Mouse (Mus musculus): Measurements from ENCODE around the gene Pex14. TPM values are rescaled to one million over a fixed set of nuclear protein-coding genes. Genes with fewer than 3 reads are reported as not detected.

Pex14 gene
- polyA plus RNA-seq, 1 experiment from 2014 or later, result 55.6 TPM

DNA sequence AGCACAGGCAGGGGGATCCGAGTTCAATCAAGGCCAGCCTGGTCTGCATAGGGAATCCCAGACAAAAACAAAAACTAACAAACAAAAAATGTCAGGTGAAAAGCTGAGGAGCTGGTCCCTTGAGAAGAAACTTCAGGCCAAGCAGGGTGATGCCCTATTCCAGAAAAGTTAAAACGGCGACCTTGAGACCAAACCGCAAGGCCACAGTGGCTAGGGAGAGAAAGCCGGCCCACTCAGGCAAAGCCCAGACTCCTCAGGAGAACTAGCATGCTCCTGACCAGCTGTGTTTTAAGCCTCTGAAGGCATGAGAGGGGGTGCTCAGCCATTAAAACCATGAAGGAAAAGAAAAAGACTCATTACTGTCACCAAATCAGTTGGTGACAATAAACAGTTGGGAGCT is 14.3 kb downstream of the Pex14 start:
- no peak for DNase-seq (ENCODE audit: low spot score)
- no peak for TF ChIP-seq CTCF (IDR thresholded peaks at IDR 0.05; ENCODE audit: low read depth)
- Histone ChIP-seq H3K27ac (peak overlapping the region; percentile 28; the same call in 1 of the 2 replicates), H3K9me3 (replicated peaks; ENCODE audit: low read length) (no peaks in the 10 kb centered on the region), H3K9ac (ENCODE audit: low read depth, low read length) (no peak overlapping the region), H3K36me3 (ENCODE audit: insufficient read depth, low read length) (no peaks in the 10 kb centered on the region), H3K27me3 (ENCODE audit: insufficient read depth, low read length) (no peaks in the 10 kb centered on the region), H3K4me1 (replicated peaks; ENCODE audit: insufficient read depth, low read length) (0 out of 2 replicates have a peak, but pooled peaks cover 4% of the 10 kb centered on the region), H3K4me3 (replicated peaks; ENCODE audit: low read depth, low read length) (no peak overlapping the region), H3K4me2 (ENCODE audit: low read length) (no peak overlapping the region)
- WGBS, result 73% methylated on average over 5 of the region's 5 CpGs
- ATAC-seq (replicated peaks; ENCODE audit: low FRiP score, low read depth), result no peak

GRCm38 (mm10) chr4:149081528-149081927 is 18.1 kb downstream of the Pex14 start:
- peak; percentile 78 for ATAC-seq (replicated peaks; ENCODE audit: low FRiP score, low read depth)
- Histone ChIP-seq H3K4me2 (ENCODE audit: low read length) (no peak overlapping the region), H3K9me3 (replicated peaks; ENCODE audit: low read length) (no peaks in the 10 kb centered on the region), H3K4me3 (replicated peaks; ENCODE audit: low read depth, low read length) (no peak overlapping the region), H3K36me3 (ENCODE audit: insufficient read depth, low read length) (no peaks in the 10 kb centered on the region), H3K27me3 (ENCODE audit: insufficient read depth, low read length) (no peaks in the 10 kb centered on the region), H3K4me1 (replicated peaks; ENCODE audit: insufficient read depth, low read length) (peaks cover 4% of the 10 kb centered on the region; the same call in 1 of the 2 replicates), H3K27ac (0 out of 2 replicates have a peak overlapping the region, but pooled peaks have one; percentile 2), H3K9ac (ENCODE audit: low read depth, low read length) (no peak overlapping the region)
- DNase-seq (ENCODE audit: low spot score), result no peak
- WGBS, result 47% methylated on average over 17 of the region's 17 CpGs
- TF ChIP-seq CTCF (IDR thresholded peaks at IDR 0.05; ENCODE audit: low read depth), result peak; percentile 12; the same call in 1 of the 2 replicates

DNA sequence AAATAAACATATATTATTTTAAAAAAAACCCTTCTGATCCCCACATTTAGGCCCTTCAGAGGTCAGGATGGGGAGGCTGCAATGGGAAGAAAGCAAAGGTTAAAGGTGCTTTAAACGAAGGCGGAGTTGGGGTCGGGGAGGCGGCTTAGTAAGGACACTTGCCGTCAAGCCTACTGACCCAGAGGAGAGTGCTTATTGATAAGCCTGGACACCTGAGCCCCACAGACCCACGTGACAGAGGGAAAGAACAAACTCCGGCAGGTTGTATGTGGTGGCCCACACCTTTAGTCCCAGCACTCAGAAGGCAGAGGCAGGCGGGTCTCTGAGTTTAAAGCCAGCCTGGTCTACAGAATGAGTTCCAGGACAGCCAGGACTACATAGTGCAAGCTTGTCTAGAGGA is 19.6 kb downstream of the Pex14 start:
- DNase-seq (ENCODE audit: low spot score) (no peak), ATAC-seq (replicated peaks; ENCODE audit: low FRiP score, low read depth) (no peak)
- Histone ChIP-seq H3K27ac (no peak overlapping the region), H3K27me3 (ENCODE audit: insufficient read depth, low read length) (no peaks in the 10 kb centered on the region), H3K36me3 (ENCODE audit: insufficient read depth, low read length) (peaks cover 5% of the 10 kb centered on the region; the same call in 1 of the 2 replicates), H3K4me2 (ENCODE audit: low read length) (no peak overlapping the region), H3K4me1 (replicated peaks; ENCODE audit: insufficient read depth, low read length) (peaks cover 4% of the 10 kb centered on the region; the same call in 1 of the 2 replicates), H3K9ac (ENCODE audit: low read depth, low read length) (no peak overlapping the region), H3K4me3 (replicated peaks; ENCODE audit: low read depth, low read length) (no peak overlapping the region), H3K9me3 (replicated peaks; ENCODE audit: low read length) (no peaks in the 10 kb centered on the region)
- TF ChIP-seq CTCF (IDR thresholded peaks at IDR 0.05; ENCODE audit: low read depth), result no peak
- 88% methylated on average over 8 of the region's 8 CpGs for WGBS

- Histone ChIP-seq H3K4me2 (ENCODE audit: low read length) (no peak overlapping the region), H3K27ac (no peak overlapping the region), H3K4me3 (replicated peaks; ENCODE audit: low read depth, low read length) (no peak overlapping the region), H3K9me3 (replicated peaks; ENCODE audit: low read length) (no peaks in the 10 kb centered on the region), H3K36me3 (ENCODE audit: insufficient read depth, low read length) (peaks cover 9% of the 10 kb centered on the region; the same call in 1 of the 2 replicates), H3K27me3 (ENCODE audit: insufficient read depth, low read length) (no peaks in the 10 kb centered on the region), H3K4me1 (replicated peaks; ENCODE audit: insufficient read depth, low read length) (peaks cover 4% of the 10 kb centered on the region; the same call in 1 of the 2 replicates), H3K9ac (ENCODE audit: low read depth, low read length) (no peak overlapping the region)
- DNase-seq (ENCODE audit: low spot score) (no peak), ATAC-seq (replicated peaks; ENCODE audit: low FRiP score, low read depth) (no peak)
- TF ChIP-seq CTCF (IDR thresholded peaks at IDR 0.05; ENCODE audit: low read depth), result no peak
- WGBS, result 66% methylated on average over 6 of the region's 6 CpGs
These were observed 20.0 kb downstream of the Pex14 start for GRCm38 (mm10) chr4:149079629-149080028.

GRCm38 (mm10) chr4:149078261-149078660 is 21.4 kb downstream of the Pex14 start:
- H3K4me2 ChIP-seq (ENCODE audit: low read length), result no peak overlapping the region
- no peak overlapping the region for H3K4me3 ChIP-seq (replicated peaks; ENCODE audit: low read depth, low read length)
- no peak overlapping the region for H3K9ac ChIP-seq (ENCODE audit: low read depth, low read length)
- H3K4me1 ChIP-seq (replicated peaks; ENCODE audit: insufficient read depth, low read length), result peaks cover 4% of the 10 kb centered on the region; the same call in 1 of the 2 replicates
- ATAC-seq (replicated peaks; ENCODE audit: low FRiP score, low read depth) (no peak), DNase-seq (ENCODE audit: low spot score) (no peak)
- 48% methylated on average over 4 of the region's 4 CpGs for WGBS
- no peaks in the 10 kb centered on the region for H3K27me3 ChIP-seq (ENCODE audit: insufficient read depth, low read length)
- H3K9me3 ChIP-seq (replicated peaks; ENCODE audit: low read length), result no peaks in the 10 kb centered on the region
- H3K27ac ChIP-seq, result no peak overlapping the region
- no peak for TF ChIP-seq CTCF (IDR thresholded peaks at IDR 0.05; ENCODE audit: low read depth)
- peaks cover 10% of the 10 kb centered on the region; the same call in 1 of the 2 replicates for H3K36me3 ChIP-seq (ENCODE audit: insufficient read depth, low read length)

DNA sequence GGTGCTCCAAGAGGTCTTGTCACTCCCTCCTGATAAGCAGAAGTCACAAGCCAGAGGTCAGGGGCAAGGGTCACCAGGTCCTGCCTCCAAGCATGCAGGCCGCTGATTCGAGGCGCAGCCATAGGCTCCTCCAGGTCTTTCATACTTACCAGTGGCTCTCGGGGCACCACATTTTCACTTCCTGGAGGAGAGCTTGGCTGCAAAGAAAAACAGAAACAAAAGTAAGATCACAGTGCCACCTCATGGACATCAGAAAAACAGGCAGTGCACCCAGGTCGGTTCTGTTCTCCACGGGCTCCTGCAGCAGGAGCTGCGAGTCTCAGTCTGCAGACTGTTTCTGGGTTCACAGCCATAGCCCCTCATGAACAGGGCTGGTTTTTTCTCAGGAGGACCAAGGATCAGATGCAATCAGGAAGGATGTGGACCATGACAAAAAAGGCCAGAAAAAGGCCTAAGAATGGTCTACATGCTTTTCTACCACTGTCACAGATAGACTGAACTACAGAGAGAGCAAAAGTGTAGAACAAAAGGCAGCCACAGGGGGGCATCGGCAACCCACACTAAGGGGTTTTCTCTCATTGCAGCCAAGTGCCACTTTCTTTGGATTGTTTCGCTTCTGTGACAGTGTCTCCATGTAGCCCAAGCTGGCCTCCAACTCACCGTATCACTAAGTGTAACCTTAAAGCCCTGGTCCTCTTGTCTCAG is 23.7 kb downstream of the Pex14 start:
- DNase-seq (ENCODE audit: low spot score), result peak; percentile 94
- H3K36me3 ChIP-seq (ENCODE audit: insufficient read depth, low read length), result peaks cover 14% of the 10 kb centered on the region; the same call in 1 of the 2 replicates
- no peak overlapping the region for H3K9ac ChIP-seq (ENCODE audit: low read depth, low read length)
- peak; percentile 75 for TF ChIP-seq CTCF (IDR thresholded peaks at IDR 0.05; ENCODE audit: low read depth)
- H3K4me3 ChIP-seq (replicated peaks; ENCODE audit: low read depth, low read length), result no peak overlapping the region
- no peak overlapping the region; the same call in 1 of the 2 replicates for H3K4me2 ChIP-seq (ENCODE audit: low read length)
- H3K4me1 ChIP-seq (replicated peaks; ENCODE audit: insufficient read depth, low read length), result no peaks in the 10 kb centered on the region; the same call in 1 of the 2 replicates
- no peaks in the 10 kb centered on the region for H3K9me3 ChIP-seq (replicated peaks; ENCODE audit: low read length)
- WGBS, result 23% methylated on average over 10 of the region's 10 CpGs
- no peaks in the 10 kb centered on the region for H3K27me3 ChIP-seq (ENCODE audit: insufficient read depth, low read length)
- H3K27ac ChIP-seq, result no peak overlapping the region
- ATAC-seq (replicated peaks; ENCODE audit: low FRiP score, low read depth), result peak; percentile 71
